Mouse (Mus musculus): ENCODE measurements around the gene Gm13276.
"Not testable (repeated sequence)": the region's sequence is repeated elsewhere in the genome, so short reads cannot be mapped to it uniquely, and the experiment has no call there.

DNA sequence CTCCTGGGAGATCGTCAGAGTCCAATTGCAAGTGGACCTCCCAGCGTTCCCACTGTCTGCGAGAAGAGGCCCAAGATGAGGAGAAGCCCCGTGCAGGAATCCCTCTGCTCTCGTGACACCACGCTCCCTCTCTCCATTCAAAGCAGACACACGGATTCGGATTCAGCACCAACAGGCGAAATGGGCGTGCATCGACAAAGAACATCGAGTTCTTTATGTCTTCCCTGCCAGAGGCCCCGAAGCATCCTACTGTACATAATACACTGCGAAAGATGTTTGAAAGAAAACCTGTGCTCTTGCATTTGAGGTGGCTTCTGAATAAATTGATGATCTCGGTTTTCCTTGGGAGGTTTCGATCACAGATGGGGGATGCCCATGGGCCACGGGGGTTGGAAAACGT, 5.2 kb upstream of the Gm13276 start:
- not testable (repeated sequence) for TF ChIP-seq USF2 (IDR thresholded peaks at IDR 0.05; ENCODE audit: borderline replicate concordance in 1 of 2, insufficient read depth in 1 of 2, low read depth in 1 of 2, low read length in 2 of 2); CHD2 (IDR thresholded peaks at IDR 0.05; ENCODE audit: low read length); CTCF (IDR thresholded peaks at IDR 0.05 in 2 of 3, conservative IDR thresholded peaks at IDR 0.05 in 1 of 3; ENCODE audit: control insufficient read depth in 1 of 3, insufficient read depth in 1 of 3, low read depth in 2 of 3, low read length in 3 of 3, poor library complexity in 1 of 3, severe bottlenecking in 1 of 3)
